Mouse (Mus musculus) ES-Bruce4 (cell line): ENCODE results near the gene Tmem230. TPM values are rescaled to one million over a fixed set of nuclear protein-coding genes. Genes with fewer than 3 reads are reported as not detected.
A peak's percentile ranks its signal among the peaks of the same experiment; 100 is the strongest.

Experiments
- H3K27ac ChIP-seq: 2 replicates; pipeline ENCODE4 v1.5.1; 2012; ENCODE audit warnings: low read length, inconsistent platforms; ENCODE audit not compliant: insufficient read depth
- H3K27me3 ChIP-seq: 2 replicates; pipeline ENCODE4 v1.6.1; 2012; ENCODE audit warnings: mild to moderate bottlenecking, low read length, inconsistent platforms; ENCODE audit not compliant: control insufficient read depth, poor library complexity, insufficient read depth, severe bottlenecking
- H3K36me3 ChIP-seq: 2 replicates; pipeline ENCODE4 v1.6.1; 2012; ENCODE audit warnings: inconsistent platforms, mild to moderate bottlenecking, low read length, moderate library complexity; ENCODE audit not compliant: control insufficient read depth, poor library complexity, insufficient read depth, severe bottlenecking
- H3K4me1 ChIP-seq: one replicate; pipeline ENCODE4 v1.8.1; 2011; ENCODE audit warnings: low read length; ENCODE audit not compliant: control insufficient read depth, insufficient read depth
- H3K4me3 ChIP-seq: 2 replicates; pipeline ENCODE4 v1.5.1; 2011; ENCODE audit warnings: low read depth, mild to moderate bottlenecking, low read length
- H3K9ac ChIP-seq: 2 replicates; pipeline ENCODE4 v1.6.1; 2012; ENCODE audit warnings: low read depth, mild to moderate bottlenecking, inconsistent platforms; ENCODE audit not compliant: poor library complexity, severe bottlenecking
- H3K9me3 ChIP-seq: replicated peaks from 2 replicates; pipeline ENCODE4 v1.6.1; 2012; ENCODE audit warnings: mild to moderate bottlenecking, low read length, inconsistent platforms; ENCODE audit not compliant: control insufficient read depth, poor library complexity, insufficient read depth, severe bottlenecking
- CTCF ChIP-seq: IDR thresholded peaks from one replicate; pipeline ENCODE4 v1.8.1; 2011; ENCODE audit warnings: low read depth, low read length
- EP300 ChIP-seq: IDR thresholded peaks from 2 replicates; pipeline ENCODE4 v1.6.1; 2011; ENCODE audit warnings: low read depth, low read length; ENCODE audit not compliant: insufficient read depth
- POLR2A ChIP-seq: IDR thresholded peaks from one replicate; pipeline ENCODE4 v1.8.1; 2011; ENCODE audit warnings: low read length; ENCODE audit not compliant: insufficient read depth
- polyA plus RNA-seq: library from polyadenylated mRNA; stranded (reverse); fragments of >200 nt; gene quantifications from 2 replicates; pipeline ENCODE4 v1.2.4, GENCODE M21; 2011; ENCODE audit warnings: low read depth; ENCODE audit not compliant: missing spikeins, insufficient read depth, insufficient read length

Gene Tmem230
- polyA plus RNA-seq, 1 experiment = 47.7 TPM

DNA sequence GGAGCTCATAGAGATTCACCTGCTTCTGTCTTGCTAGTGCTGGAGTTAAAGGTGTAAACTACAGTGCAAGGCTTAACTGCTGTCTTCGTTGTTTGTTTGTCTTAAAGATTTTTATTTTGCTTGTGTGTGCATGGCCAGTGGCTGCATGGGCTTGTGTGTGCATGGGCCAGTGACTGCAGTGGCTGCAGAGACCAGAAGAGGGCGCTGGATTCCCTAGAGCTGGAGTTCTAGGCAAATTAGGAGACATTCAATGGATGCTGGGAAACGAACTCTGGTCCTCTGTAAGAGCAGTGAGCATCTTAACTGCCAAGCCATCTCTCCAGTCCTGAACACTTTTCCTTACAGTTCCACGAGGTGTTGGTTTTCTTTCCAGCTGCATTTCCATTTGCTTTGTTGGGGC is 27.9 kb upstream of the Tmem230 start:
- H3K9ac ChIP-seq = no peak overlapping the region
- no peaks in the 10 kb centered on the region for H3K9me3 ChIP-seq

GRCm38 (mm10) chr2:132272694-132273389 is 25.2 kb upstream of the Tmem230 start:
- Histone ChIP-seq H3K9me3 (no peaks in the 10 kb centered on the region), H3K27ac (no peak overlapping the region; the same call in 1 of the 2 replicates), H3K4me3 (no peak overlapping the region), H3K4me1 (peaks cover 6% of the 10 kb centered on the region), H3K36me3 (no peaks in the 10 kb centered on the region), H3K9ac (no peak overlapping the region), H3K27me3 (no peaks in the 10 kb centered on the region)
- TF ChIP-seq EP300 (no peak), POLR2A (no peak), CTCF (no peak)

More for the DNA sequence above, 27.9 kb upstream of the Tmem230 start:
- H3K4me3 ChIP-seq = no peak overlapping the region
- no peak overlapping the region for H3K27ac ChIP-seq
- peak; percentile 81 for TF ChIP-seq CTCF
- TF ChIP-seq POLR2A = no peak
- H3K4me1 ChIP-seq = peaks cover 4% of the 10 kb centered on the region
- H3K36me3 ChIP-seq = no peaks in the 10 kb centered on the region
- no peaks in the 10 kb centered on the region for H3K27me3 ChIP-seq

DNA sequence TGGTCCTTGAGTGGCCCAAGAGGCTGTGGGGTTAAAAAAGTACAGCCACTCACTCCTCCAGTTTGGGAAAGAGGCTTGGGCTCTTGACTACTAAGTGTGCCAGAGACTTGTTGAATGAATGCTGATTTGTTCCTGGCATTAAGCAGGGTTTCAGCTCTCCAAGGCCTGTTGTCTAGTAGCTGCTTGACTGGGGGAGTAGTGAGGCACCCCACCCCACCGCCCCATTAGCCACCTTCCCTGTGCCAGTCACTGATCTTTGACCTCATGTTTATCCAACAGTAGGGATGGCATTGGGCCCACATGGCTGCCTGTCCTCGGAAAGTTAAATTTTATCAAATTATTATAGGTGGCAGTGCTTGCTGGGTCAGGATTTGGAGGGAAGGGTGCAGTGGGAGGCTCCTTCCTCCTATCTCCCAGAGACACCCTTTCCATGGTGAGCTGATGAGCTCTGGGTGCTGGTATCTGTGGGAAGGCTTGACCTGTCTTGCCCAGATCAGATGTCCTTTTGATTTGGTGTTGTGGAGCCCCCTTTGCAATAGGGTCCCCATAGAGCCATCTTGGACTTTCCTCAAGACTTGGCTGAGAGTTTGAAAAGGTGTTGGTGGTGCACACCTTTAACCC is 22.8 kb upstream of the Tmem230 start:
- H3K36me3 ChIP-seq = no peaks in the 10 kb centered on the region
- H3K27ac ChIP-seq = no peak overlapping the region
- TF ChIP-seq POLR2A = no peak
- TF ChIP-seq CTCF = no peak
- TF ChIP-seq EP300 = no peak
- H3K27me3 ChIP-seq = no peaks in the 10 kb centered on the region
- peaks cover 6% of the 10 kb centered on the region for H3K4me1 ChIP-seq
- H3K9me3 ChIP-seq = no peaks in the 10 kb centered on the region
- H3K9ac ChIP-seq = no peak overlapping the region
- H3K4me3 ChIP-seq = no peak overlapping the region

DNA sequence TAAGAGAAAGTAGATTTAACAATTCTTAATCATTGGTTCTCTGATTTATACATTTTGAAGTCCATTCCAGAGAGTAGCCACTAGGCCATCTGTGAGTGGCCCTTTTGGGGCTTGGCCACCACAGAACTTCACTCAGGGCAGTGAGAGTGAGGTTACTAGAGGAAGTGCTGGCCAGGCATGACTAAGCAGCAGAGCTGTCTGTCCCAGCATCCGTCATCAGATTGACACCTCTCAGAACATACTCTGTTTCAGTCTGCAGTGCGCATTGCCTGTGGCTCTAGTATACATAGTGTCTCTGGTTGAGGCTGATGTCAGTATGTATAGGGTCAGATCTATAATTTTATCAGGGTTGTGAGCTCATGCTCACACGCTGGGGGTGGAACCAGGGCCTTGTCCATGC is 21.6 kb upstream of the Tmem230 start:
- Histone ChIP-seq H3K27me3 (no peaks in the 10 kb centered on the region), H3K27ac (no peak overlapping the region), H3K4me3 (no peak overlapping the region), H3K4me1 (peaks cover 6% of the 10 kb centered on the region), H3K9ac (no peak overlapping the region), H3K36me3 (no peaks in the 10 kb centered on the region), H3K9me3 (no peaks in the 10 kb centered on the region)
- no peak for TF ChIP-seq CTCF
- TF ChIP-seq EP300 = no peak
- TF ChIP-seq POLR2A = no peak

GRCm38 (mm10) chr2:132266086-132266485 is 18.5 kb upstream of the Tmem230 start:
- Histone ChIP-seq H3K4me1 (peaks cover 2% of the 10 kb centered on the region), H3K9me3 (no peaks in the 10 kb centered on the region), H3K9ac (no peak overlapping the region), H3K27ac (no peak overlapping the region), H3K4me3 (no peak overlapping the region), H3K36me3 (no peaks in the 10 kb centered on the region), H3K27me3 (no peaks in the 10 kb centered on the region)
- TF ChIP-seq EP300 = no peak
- no peak for TF ChIP-seq CTCF
- TF ChIP-seq POLR2A = no peak

DNA sequence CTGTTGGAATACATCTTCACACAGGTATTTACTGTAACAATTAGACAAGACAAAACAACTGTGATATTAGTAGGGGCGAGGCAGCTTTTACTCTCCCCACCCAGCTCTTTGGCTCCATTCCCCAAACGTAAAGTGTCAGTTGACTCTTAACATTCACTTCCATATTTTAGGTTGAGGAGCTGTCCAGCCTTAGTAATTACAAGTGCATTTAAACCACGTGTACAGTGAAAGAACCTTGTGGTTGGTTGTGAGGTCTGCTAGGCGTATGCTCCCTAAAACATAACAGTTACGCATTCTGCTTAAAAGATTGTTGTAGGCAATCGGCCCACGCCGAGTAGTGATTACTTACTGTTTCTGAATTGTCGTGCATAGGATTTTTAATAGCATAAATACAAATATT is 17.6 kb upstream of the Tmem230 start:
- Histone ChIP-seq H3K9me3 (no peaks in the 10 kb centered on the region), H3K9ac (no peak overlapping the region), H3K27me3 (no peaks in the 10 kb centered on the region), H3K4me1 (peaks cover 2% of the 10 kb centered on the region), H3K4me3 (no peak overlapping the region), H3K36me3 (no peaks in the 10 kb centered on the region), H3K27ac (no peak overlapping the region)
- TF ChIP-seq POLR2A (no peak), EP300 (no peak), CTCF (no peak)
